Mouse (Mus musculus) kidney, adult 2 months (tissue): ENCODE results near the gene Birc7.

Source experiments
- CTCF ChIP-seq: fragments of 200-500 bp; conservative IDR thresholded peaks from 2 replicates; pipeline ENCODE4 v1.5.1; 2011; ENCODE audit warnings: low read depth, mild to moderate bottlenecking, control low read depth, low read length, moderate library complexity, mixed read lengths; ENCODE audit not compliant: insufficient read depth, insufficient read length
- POLR2A ChIP-seq: fragments of 200-500 bp; IDR thresholded peaks from one replicate; pipeline ENCODE4 v1.6.1; 2011; ENCODE audit warnings: low read depth, low read length, control low read depth

- TF ChIP-seq POLR2A (no peak), CTCF (no peak)
Observed at GRCm38 (mm10) chr2:180952731-180953171, 23.9 kb downstream of the Birc7 start.
